Mouse (Mus musculus): ENCODE data around the gene Itgb1.

Gene Itgb1

DNA sequence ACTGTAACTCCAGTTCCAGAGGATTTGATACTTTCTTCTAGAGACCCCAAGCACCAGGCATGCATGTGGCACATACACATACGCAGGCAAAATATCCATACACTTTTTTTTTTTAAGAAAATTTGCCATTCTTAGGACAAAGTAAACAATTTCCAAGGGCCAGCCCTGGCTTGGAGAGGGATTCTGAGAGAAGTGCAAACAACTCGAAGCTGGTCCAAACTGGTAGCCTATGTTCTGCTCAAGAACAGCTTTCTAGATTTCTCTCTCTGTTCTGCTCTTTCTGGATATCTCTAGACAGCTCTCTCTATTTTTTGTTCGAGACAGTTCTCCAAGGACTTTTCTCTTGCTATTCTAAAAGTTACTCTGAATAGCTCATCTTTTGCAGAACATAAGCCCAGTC is 3.5 kb upstream of the Itgb1 start:
- DNase-seq (ENCODE audit: low read depth, low spot score), result no peak

DNA sequence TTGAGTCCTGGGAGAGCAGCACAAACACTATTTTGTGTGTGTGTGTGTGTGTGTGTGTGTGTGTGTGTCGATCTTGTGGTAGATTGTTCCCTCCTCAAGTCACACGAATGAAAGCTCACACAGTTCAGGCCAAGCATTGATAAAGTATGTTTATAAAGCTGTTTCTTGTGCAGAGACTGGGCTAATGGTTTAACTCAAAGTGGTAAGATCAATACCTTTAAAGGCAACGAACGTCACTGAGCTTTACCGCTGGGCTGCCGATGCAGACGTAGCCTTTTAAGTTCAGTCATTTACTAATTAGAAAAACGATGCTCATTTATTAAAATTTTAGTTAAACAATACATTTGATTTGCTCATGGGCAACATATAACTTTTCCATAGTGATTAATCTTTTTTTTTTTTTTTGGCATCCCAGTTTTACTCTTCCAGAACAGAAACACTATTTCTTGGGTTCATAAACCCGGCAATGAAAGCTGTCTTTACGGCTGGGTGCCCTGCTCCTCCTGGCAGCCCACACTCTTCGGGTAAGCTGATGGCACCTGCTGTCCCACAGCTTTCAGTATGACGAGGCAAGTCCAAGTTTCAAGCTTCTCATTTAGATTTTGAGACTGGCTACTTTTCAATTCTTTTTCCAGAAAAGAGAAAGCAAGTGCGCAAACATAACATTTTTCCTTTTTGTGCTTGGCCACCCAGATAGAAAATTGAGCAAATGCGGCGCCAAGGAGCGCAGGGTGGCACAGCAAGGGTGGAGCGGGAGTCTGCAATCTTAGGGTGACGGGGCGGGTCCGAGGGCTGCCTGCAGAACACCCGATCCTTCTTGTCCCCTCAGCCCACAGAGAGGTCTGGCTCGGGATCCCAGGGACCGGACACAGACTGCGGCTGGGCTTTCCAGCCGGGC is 596 bp upstream of the Itgb1 start:
- peak; percentile 82 for DNase-seq (ENCODE audit: low read depth, low spot score)

DNA sequence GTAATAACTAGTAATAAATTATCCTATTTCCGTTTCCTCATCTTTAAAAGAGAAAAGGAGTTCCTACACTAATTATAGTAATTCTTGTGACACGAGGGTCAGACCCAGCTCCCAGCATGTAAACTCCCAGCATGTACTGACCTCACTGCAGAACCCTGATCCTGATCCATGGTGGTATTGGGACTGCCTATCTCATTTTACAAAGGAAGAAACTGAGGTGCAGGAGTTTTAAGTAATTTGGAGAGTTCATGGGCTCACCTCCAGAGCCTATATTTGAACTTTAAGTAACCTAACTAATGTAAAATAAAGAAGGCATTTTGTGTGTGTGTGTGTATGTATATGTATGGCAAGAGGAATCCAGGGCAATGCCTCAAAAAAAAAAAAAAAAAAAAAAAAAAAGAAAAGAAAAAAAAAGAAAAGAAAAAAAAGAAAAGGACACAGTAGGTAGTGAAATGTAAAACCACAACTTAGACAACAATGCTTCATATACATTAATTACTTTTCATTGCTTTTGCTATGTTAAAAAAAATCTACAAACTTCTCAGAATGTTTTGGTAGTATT is 1.1 kb downstream of the Itgb1 start:
- no peak for DNase-seq (ENCODE audit: low read depth, low spot score)

DNA sequence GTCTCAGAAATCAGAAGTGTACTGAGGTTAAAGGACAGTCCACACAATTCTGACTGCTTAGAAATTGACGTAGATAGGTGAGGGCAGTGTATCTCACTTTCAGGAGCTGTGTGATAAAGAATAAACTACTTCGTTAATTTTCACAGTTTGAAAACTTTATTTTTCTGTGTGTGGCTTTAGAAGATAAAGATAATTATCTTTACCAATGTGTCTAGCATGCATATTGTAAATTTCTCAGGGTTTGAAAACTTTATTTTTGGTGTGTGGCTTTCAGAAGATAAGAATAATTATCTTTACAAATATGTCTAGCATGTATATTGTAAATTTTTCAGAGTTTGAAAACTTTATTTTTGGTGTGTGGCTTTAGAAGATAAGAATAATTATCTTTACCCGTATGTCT is 3.2 kb downstream of the Itgb1 start:
- DNase-seq (ENCODE audit: low read depth, low spot score), result no peak

DNA sequence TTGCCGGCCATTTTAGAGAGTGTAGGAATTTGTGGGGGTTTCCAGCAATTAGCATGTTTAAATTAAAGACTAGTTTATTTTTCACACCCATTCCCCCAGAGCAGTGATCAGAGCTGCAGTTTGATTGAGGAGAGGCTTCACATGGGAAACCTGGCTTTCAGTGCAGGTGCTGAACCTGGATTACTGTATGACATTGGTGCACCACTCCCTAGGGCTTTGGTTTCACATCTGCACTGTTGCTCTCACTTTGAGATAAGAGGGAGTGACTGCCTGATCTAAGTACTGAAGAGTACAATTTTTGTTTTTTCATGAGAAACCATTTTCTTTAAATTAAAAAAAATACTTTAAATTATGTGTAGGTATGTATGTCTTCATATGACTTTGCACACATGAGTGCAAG is 4.6 kb downstream of the Itgb1 start:
- DNase-seq (ENCODE audit: low read depth, low spot score), result no peak

DNA sequence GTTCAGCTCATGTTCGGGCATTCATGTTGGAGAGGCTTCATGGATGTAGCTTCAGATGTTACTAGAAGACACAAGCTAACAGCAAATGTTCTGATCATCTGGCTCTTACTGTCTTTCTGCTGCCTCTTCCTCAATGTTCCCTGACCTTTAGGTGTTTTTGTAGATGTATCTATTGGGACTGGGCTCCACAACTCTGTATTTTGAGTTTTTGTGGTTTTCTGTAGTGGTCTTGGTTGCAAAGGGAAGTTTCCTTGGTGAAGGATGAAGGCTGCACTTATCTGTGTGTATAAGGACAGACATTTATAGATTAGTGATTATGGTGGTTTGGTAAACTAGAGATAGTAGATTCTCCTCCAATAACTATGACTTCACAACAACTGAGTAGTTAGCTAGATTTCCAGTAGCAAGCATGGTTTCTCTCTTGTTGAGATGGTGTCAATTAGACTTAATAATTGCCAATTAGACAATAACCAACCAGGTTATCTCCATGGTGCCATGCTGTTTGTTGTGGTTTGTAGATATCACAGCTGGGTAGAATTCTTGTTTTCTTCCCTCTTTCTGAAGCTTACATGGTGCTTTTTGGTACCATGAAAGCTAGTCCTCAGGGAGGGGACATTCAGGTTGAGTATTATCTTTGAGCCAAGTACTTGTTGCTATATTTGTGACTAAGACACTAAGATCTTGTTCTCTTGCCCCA is 11.4 kb downstream of the Itgb1 start:
- DNase-seq (ENCODE audit: low read depth, low spot score), result no peak

DNA sequence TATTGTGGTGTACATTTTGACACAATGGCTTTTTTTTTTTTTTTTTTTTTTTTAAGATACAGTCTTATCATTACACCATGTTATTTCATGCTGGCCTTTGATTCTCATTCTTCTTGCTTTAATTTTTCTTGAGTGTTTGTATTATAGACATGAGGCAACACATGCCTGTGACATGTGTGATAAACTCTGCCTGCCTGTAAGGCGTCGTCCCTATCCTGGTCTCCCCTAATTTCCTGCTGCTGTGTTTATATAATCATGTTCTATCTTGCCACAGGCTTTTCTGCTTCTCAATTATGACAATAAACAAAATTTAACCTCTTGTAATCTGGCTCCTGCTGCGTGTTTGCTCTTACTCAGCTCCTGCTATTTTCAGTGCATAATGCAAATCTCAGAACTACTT is 12.5 kb downstream of the Itgb1 start:
- no peak for DNase-seq (ENCODE audit: low read depth, low spot score)

DNA sequence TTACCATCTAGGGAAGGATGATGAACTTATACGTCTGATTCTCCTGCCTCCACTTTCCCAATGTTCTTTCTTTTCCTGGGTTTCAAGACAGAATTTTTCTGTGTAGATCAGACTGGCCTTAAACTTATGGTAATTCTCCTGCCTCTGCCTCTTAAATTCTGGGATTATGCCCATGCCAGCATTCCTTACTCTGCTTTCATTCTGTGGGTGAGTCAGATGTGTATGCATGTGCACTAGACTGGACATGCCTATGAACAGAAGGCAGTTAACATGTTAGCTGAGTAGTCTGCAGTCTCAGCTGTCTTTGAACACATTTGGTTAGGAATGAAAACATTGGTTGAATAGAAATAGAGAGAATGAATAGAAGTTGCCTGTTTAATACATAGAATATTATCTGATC is 18.9 kb downstream of the Itgb1 start:
- no peak for DNase-seq (ENCODE audit: low read depth, low spot score)

DNA sequence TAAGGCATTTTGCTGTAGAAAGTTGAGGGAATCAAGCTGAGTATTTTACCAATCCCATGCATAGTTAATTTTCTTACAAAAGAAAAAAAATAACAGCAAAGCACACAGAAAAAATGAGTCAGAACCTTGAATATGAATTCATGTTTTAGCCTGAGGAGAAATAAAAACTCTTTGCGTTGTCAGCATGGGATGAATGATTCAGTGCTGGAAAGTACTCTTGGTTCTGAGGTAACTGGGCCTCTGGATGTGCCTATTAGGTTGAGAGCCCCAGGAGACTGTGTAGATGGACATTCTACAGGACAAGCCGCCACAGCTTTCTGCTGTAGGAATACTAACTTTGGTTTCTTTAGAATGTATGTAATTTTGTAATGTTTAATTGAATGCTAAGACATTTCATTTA is 19.4 kb downstream of the Itgb1 start:
- no peak for DNase-seq (ENCODE audit: low read depth, low spot score)

DNA sequence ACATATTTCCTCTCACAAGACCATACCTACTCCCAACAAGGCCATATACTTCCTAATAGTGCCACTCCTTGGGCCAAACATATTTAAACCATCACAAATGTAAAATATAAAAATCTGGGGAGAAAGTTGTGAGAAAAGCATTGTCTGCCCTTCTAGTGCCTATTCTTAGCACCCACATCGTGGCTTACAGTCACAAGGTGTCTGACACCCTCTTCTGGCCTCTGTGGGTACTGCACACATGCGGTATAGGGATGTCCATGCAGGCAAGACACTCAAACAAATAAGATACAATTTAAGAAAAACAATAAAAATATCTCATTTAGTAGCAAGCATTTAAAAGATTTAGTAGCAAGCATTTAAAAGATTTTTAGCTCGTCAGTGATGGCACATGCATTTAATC is 23.8 kb downstream of the Itgb1 start:
- DNase-seq (ENCODE audit: low read depth, low spot score), result peak; percentile 80

DNA sequence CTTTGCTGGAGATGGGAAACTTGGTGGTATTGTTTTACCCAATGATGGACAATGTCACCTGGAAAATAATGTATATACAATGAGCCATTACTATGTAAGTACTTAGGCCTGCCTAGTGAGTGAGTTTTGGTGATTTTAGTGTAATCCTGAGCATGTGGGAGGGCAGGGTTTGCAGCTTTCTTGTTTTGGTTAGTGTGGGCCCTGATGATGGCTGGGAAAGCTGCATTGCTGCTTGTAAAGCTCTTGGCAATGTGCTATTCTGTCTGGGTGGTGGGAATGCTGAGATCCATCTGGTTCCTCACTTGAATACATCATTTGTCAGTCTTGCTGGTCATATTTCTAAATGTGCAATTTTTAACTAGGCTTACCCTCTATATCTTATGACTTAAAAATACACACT is 30.7 kb downstream of the Itgb1 start:
- DNase-seq (ENCODE audit: low read depth, low spot score), result no peak

DNA sequence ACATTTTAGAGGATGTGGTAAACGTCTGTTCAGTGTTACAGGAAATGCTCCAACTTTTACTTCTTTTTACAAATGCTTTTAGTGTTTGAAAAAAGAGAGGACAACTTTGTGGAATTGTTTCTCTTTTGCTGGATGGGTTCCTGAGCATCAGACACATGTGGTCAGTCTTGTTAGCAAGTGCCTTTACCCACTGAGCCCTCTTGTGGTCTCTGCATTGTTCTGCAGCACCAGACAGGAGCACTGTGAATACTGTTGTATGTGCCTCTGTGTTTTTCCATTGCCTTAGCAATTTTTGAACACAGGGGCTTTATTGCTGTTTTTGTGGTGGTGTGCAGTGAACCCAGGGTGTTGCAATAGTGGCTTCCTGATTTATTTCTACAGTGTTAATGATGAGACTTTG is 39.4 kb downstream of the Itgb1 start:
- DNase-seq (ENCODE audit: low read depth, low spot score), result peak; percentile 34

DNA sequence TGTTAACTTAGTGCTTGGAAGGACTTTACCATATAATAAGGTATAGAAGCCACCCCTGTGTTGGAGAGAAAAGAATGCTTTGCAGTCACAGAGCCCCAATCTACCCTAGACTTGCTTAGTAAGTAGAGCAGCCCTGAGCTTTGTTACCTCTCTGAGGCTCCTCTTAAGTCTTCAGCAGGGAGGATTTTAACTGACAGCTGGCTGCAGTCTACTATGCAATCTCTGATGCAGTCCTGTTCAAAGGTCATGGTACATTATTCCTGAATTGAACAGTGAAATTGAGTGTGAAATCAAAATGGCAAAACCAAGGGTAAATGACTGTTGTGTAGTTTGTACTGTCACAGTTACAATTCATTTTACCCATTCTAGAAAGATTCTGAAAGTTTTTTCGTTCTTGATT is 41.8 kb downstream of the Itgb1 start:
- no peak for DNase-seq (ENCODE audit: low read depth, low spot score)

DNA sequence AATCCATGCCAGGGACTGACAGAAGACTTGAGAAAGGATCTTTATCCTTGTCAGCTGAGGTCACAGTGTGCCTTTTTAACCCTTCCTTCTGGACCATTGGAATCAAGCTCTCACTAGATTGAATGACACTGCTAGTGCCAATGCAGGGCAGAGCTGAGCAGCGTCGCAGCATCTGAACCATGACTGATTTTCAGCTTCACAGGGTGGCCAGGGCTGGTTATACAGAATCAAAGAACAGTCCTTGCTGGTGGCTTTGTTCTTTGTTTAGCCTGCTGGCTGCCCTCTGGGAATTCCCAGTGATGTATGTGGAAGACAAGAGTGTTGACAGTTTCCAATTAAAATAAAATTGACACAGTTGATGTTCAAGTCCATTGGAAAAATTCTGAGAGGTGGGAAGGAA is 46.8 kb downstream of the Itgb1 start:
- no peak for DNase-seq (ENCODE audit: low read depth, low spot score)

DNA sequence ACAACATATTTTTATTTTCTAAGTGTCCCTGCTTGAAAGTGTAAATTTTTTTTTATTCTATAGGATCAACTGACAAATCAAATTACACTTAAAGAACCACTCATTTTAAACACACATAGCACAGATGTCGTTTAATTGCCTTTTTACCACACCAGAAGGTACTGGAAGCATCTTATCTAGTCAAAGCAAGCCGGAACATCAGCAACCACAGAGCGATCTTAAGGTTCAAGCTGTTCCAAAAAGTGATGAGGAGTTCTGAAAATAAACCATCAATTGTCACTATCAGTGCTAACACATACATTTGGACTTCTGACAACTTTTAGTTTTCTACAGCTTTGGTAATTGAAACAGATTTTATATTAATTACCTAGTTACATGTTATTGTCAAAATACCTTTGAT is 48.7 kb downstream of the Itgb1 start:
- no peak for DNase-seq (ENCODE audit: low read depth, low spot score)

DNA sequence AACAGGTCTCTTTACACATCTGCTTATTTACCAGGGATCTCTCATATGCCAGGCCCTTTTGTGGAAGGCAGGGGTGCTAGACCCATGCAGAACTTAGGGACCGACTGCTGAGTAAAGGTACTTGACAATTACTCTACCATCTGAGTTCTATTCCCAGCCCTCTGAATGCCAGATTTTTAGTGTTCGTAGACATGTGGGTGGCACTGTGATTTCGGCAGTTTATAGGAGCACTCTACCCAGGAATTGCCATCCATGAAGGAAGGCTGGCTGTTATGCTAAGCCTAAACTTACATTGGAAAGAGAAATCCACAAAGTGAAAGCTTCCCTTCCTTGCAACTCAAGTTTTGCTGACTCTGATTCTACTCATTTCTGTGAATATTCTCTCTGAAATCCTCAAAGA is 50.2 kb downstream of the Itgb1 start:
- no peak for DNase-seq (ENCODE audit: low read depth, low spot score)

All from A20 (cell line).